ENCODE assay signal across 8 mouse cellular contexts in the genomic region with DNA sequence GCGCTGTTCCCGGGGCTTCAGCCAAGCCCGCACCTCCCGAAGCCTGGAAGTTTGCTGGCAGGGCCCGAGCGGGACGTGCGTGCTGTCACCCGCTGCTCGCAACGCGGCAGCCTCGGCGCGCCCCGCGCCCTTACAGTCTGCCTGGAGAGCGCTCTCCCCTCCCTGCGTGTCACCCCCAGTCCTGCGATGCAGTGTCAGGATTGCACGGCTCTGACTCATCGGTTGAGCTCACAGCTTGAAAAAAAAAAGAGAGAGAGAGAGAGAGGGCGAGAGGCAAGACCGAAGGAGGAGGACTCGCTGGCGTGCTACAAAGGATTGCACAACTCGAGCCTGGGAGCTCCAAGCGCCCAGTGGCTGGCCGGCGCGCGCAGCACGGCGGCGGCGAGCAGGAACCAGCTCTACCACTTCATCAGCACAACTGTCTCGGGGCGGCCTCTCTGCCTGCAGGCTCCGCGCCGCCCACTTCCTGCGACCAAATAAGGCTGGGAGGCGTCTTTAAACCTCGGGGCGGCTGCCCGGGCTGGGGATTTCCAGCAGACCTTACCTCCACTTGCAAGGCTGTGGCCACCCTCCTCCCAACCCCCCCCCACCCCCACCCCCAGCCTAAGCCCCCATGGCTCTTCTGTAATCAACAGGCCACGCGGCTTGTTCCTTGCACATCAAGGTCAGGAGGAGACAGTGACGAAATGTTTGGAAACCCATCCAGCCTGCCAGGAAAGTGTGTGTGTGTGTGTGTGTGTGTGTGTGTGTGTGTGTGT. TPM values are rescaled to one million over a fixed set of nuclear protein-coding genes. Genes with fewer than 3 reads are reported as not detected.
A peak's percentile ranks its signal among the peaks of the same experiment; 100 is the strongest.
DNase-seq lines count a peak whose midpoint lies in the region; ATAC-seq and TF ChIP-seq lines count a peak whose summit lies in the region.

No protein-coding gene starts in this region.

- H3K36me3 ChIP-seq in hindbrain, embryonic 16.5 days (ENCODE audit: control insufficient read depth, insufficient read depth, low read length), result no peaks in the 10 kb centered on the region
- no peaks in the 10 kb centered on the region for H3K36me3 ChIP-seq in macrophage (ENCODE audit: inconsistent target)

- peak; percentile 96 for DNase-seq in ZHBTc4 (ENCODE audit: low read depth, low spot score)
- DNase-seq in gastrocnemius, adult 18-20 months (ENCODE audit: low spot score), result peak; percentile 93
- peak; percentile 88 to 89 for DNase-seq in left cerebral cortex, adult 2 months (ENCODE audit: extremely low spot score in 1 of 2, low spot score in 2 of 2)
- DNase-seq in retina, postnatal 7 days (ENCODE audit: low read depth, low spot score), result peak; percentile 79
- DNase-seq in urinary bladder, adult 18-20 months (ENCODE audit: low spot score in 2 of 2), result peak; percentile 80 to 94

- ATAC-seq in common myeloid progenitor, adult 5-6 weeks (replicated peaks; ENCODE audit: low read depth, poor library complexity, severe bottlenecking), result peak; percentile 84
- peak; percentile 86 for ATAC-seq in hindbrain, embryonic 16.5 days

- H3K4me2 ChIP-seq in hindbrain, embryonic 16.5 days (ENCODE audit: low read length), result peak overlapping the region; percentile 88

- H3K4me3 ChIP-seq in hindbrain, embryonic 16.5 days (ENCODE audit: low read length), result peak overlapping the region; percentile 81
- peak overlapping the region; percentile 90 for H3K4me3 ChIP-seq in left cerebral cortex, adult 2 months
- H3K4me3 ChIP-seq in macrophage (ENCODE audit: inconsistent target), result peak overlapping the region; percentile 10; the same call in 1 of the 2 replicates

- H3K9ac ChIP-seq in hindbrain, embryonic 16.5 days (ENCODE audit: low read depth, low read length), result peak overlapping the region; percentile 94

- peak overlapping the region; percentile 94 for H3K27ac ChIP-seq in hindbrain, embryonic 16.5 days (ENCODE audit: low read depth, low read length)
- peak overlapping the region; percentile 95 for H3K27ac ChIP-seq in left cerebral cortex, adult 2 months
- peak overlapping the region; percentile 57 for H3K27ac ChIP-seq in macrophage

- intact Hi-C loops in left cerebral cortex, adult 2 months (cut with DNase I), result loop anchor here (1.0 to 2.0 kb wide), 2 partner anchors 19 to 24 kb away; a partner anchor contains a TSS

- H3K79me2 ChIP-seq in macrophage (ENCODE audit: inconsistent target), result peaks cover 84% of the 10 kb centered on the region

- no peaks in the 10 kb centered on the region for H3K9me3 ChIP-seq in hindbrain, embryonic 16.5 days (ENCODE audit: control insufficient read depth, low read length)

- H3K27me3 ChIP-seq in hindbrain, embryonic 16.5 days (replicated peaks; ENCODE audit: control insufficient read depth, insufficient read depth, low read length), result no peaks in the 10 kb centered on the region

- TF ChIP-seq CTCF in left cerebral cortex, adult 2 months (IDR thresholded peaks at IDR 0.05), result no peak

- under 1% methylated on average over 44 of the region's 49 CpGs for WGBS in hindbrain, embryonic 16.5 days
- WGBS in macrophage (ENCODE audit: missing documents), result 1% methylated on average over 42 of the region's 49 CpGs

- peaks cover 40% of the 10 kb centered on the region for H3K4me1 ChIP-seq in hindbrain, embryonic 16.5 days (ENCODE audit: control insufficient read depth, insufficient read depth, low read depth, low read length)

RNA-seq across cellular contexts. Expression of a gene that starts 24.9 kb away (rescaled TPM):
- total RNA-seq in common myeloid progenitor, adult 5-6 weeks (2017), result 13.0 and 15.1 TPM in 2 replicates
- total RNA-seq in gastrocnemius, adult 18-20 months (2021), result 10 to 100 TPM in 1 of 2 experiments, 1 to 10 TPM in 1; 6.9 to 10.9 TPM
- 3.1 and 4.3 TPM in 2 replicates for polyA plus RNA-seq in hindbrain, embryonic 16.5 days (2015; fragmentation: Nextera tagmentation; extraction: Ambion mirVana)
- 10 to 100 TPM; 16.6 to 22.8 TPM for total RNA-seq in left cerebral cortex, adult 2 months (2021)
- total RNA-seq in macrophage (2018; cell fraction: chromatin; rRNA removed), result 100 to 1,000 TPM in 11 of 26 experiments, 10 to 100 TPM in 15; 35.5 to 286 (median 91.6) TPM
- total RNA-seq in macrophage (2018; cell fraction: cytosol; rRNA removed), result 10 to 100 TPM; 12.1 to 56.7 (median 24.1) TPM
- 100 to 1,000 TPM in 4 of 26 experiments, 10 to 100 TPM in 22; 27.9 to 188 (median 59.0) TPM for total RNA-seq in macrophage (2018; cell fraction: nucleus; rRNA removed)
- polyA plus RNA-seq in macrophage (2018), result 11.0 to 13.7 TPM (median 13.5 TPM) in 3 replicates

RNA-seq across cellular contexts. Expression of a gene that starts 45.5 kb away (rescaled TPM):
- total RNA-seq in common myeloid progenitor, adult 5-6 weeks (2017), result 0.58 and 0.64 TPM in 2 replicates
- total RNA-seq in gastrocnemius, adult 18-20 months (2021), result under 1 TPM in 1 of 2 experiments, not detected in 1; 0.11 TPM
- 4.7 and 4.8 TPM in 2 replicates for polyA plus RNA-seq in hindbrain, embryonic 16.5 days (2015; fragmentation: Nextera tagmentation; extraction: Ambion mirVana)
- total RNA-seq in left cerebral cortex, adult 2 months (2021), result 1 to 10 TPM; 4.8 to 5.1 TPM
- total RNA-seq in macrophage (2018; cell fraction: chromatin; rRNA removed), result 10 to 100 TPM in 4 of 26 experiments, 1 to 10 TPM in 22; 1.5 to 28.6 (median 5.5) TPM
- total RNA-seq in macrophage (2018; cell fraction: cytosol; rRNA removed), result under 1 TPM; 0.06 to 0.74 (median 0.29) TPM
- 10 to 100 TPM in 5 of 26 experiments, 1 to 10 TPM in 20, under 1 TPM in 1; 0.96 to 33.0 (median 4.4) TPM for total RNA-seq in macrophage (2018; cell fraction: nucleus; rRNA removed)
- 0.13 to 0.29 TPM (median 0.20 TPM) in 3 replicates for polyA plus RNA-seq in macrophage (2018)

Comparison
In these comparisons a context has a peak if more than half of its experiments do, and no peak if none do; other contexts are left out.
1. Peak in every context shown above with its lines: DNase-seq, ATAC-seq, H3K4me3 ChIP-seq and H3K27ac ChIP-seq.
2. H3K4me3 ChIP-seq: peak in every context shown above with its lines; median percentile 90 in left cerebral cortex, adult 2 months; 81 in hindbrain, embryonic 16.5 days; 10 in macrophage.